Mouse (Mus musculus) heart, embryonic 15.5 days (tissue): ENCODE results near the gene Smoc1. TPM values are rescaled to one million over a fixed set of nuclear protein-coding genes. Genes with fewer than 3 reads are reported as not detected.

ENCODE experiments used
- ATAC-seq: fragments of 200-750 bp; cut with Nextera tagmentation; replicated peaks from 2 replicates; pipeline ENCODE4 v1.8.0; 2017; ENCODE audit warnings: low read depth, moderate TSS enrichment; ENCODE audit not compliant: insufficient number of reproducible peaks, insufficient read depth, low FRiP score
- H3K27ac ChIP-seq: fragments of 300-500 bp; sonication (generic); 2 replicates; pipeline ENCODE4 v1.5.1; 2015; ENCODE audit warnings: mild to moderate bottlenecking, inconsistent platforms
- H3K27me3 ChIP-seq: fragments of 300-500 bp; sonication (generic); 2 replicates; pipeline ENCODE4 v1.6.1; 2015; ENCODE audit warnings: inconsistent platforms
- H3K36me3 ChIP-seq: fragments of 300-500 bp; sonication (generic); 2 replicates; pipeline ENCODE4 v1.6.1; 2015; ENCODE audit warnings: mild to moderate bottlenecking, inconsistent platforms
- H3K4me1 ChIP-seq: fragments of 300-500 bp; sonication (generic); replicated peaks from 2 replicates; pipeline ENCODE4 v1.6.1; 2015; ENCODE audit warnings: inconsistent platforms
- H3K4me2 ChIP-seq: fragments of 300-500 bp; sonication (generic); 2 replicates; pipeline ENCODE4 v1.6.1; 2015; ENCODE audit warnings: inconsistent platforms, mild to moderate bottlenecking, moderate library complexity
- H3K4me3 ChIP-seq: fragments of 300-500 bp; sonication (generic); 2 replicates; pipeline ENCODE4 v1.5.1; 2015; ENCODE audit warnings: mild to moderate bottlenecking, inconsistent platforms
- H3K9ac ChIP-seq: fragments of 300-500 bp; sonication (generic); 2 replicates; pipeline ENCODE4 v1.6.1; 2015; ENCODE audit warnings: mild to moderate bottlenecking, inconsistent platforms
- H3K9me3 ChIP-seq: fragments of 300-500 bp; sonication (generic); replicated peaks from 2 replicates; pipeline ENCODE4 v1.6.1; 2016; ENCODE audit warnings: inconsistent platforms
- WGBS: fragments of 180-500 bp; shearing (Covaris S2); methylation state at CpG from one replicate; pipeline ENCODE4 v1.1.7; 2015; ENCODE audit warnings: mixed read lengths; 5-methylcytosine and 5-hydroxymethylcytosine counted together
- polyA plus RNA-seq: library from polyadenylated mRNA; unstranded; fragments of >200 nt; fragmentation: Nextera tagmentation; extraction: Ambion mirVana; gene quantifications from 2 replicates; pipeline ENCODE4 v1.2.1, GENCODE M21; 2015

Smoc1 gene
- polyA plus RNA-seq, 1 experiment from 2014 or later = 7.0 TPM

DNA sequence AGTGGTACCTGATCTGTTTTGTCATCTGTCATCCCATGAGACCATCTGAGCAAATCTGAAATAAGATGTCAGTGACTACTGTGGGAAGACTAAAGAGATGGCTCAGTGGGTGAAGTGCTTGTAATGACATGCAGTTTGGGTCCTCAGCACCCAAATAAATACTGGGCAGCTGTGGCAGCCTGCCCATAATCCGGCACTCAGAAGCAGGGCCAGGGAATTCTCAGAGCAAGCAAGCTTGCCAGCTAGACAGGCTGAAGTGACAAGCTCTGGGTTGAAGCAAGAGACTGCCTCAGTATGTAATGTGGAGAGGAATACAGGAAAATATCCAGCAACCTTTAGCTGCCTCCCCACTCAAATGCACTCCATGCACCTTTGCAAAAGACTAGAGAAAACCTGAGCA, 58.6 kb downstream of the Smoc1 start:
- Histone ChIP-seq H3K4me3 (no peak overlapping the region), H3K36me3 (no peaks in the 10 kb centered on the region), H3K9ac (no peak overlapping the region), H3K4me1 (no peaks in the 10 kb centered on the region), H3K9me3 (no peaks in the 10 kb centered on the region), H3K27me3 (no peaks in the 10 kb centered on the region; the same call in 1 of the 2 replicates), H3K27ac (no peak overlapping the region), H3K4me2 (no peak overlapping the region)
- 44% methylated on average over 1 of the region's 1 CpGs for WGBS
- ATAC-seq = no peak

DNA sequence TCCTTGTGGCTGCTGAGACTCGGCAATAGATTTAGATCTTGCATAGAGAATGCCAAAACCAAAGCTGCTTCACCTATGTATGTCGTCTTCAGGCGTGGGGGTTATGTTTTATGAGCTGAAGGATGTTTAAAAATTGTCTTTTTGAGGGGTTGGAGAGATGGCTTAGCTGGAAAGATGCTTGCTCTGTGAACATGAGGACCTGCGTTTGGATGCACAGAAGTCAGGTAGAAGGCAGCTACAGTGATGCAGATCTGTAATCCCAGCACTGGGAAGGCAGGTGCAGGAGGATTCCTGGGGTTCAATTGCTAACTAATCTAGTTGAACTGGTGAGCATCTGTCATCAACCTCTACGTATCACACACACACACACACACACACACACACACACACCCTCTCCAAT, 61.5 kb downstream of the Smoc1 start:
- H3K4me3 ChIP-seq = no peak overlapping the region
- no peak overlapping the region for H3K27ac ChIP-seq
- no peak overlapping the region for H3K4me2 ChIP-seq
- no peaks in the 10 kb centered on the region; the same call in 1 of the 2 replicates for H3K27me3 ChIP-seq
- ATAC-seq = no peak
- no peaks in the 10 kb centered on the region for H3K4me1 ChIP-seq
- no peaks in the 10 kb centered on the region for H3K36me3 ChIP-seq
- no peak overlapping the region for H3K9ac ChIP-seq
- H3K9me3 ChIP-seq = no peaks in the 10 kb centered on the region
- 66% methylated on average over 5 of the region's 5 CpGs for WGBS

DNA sequence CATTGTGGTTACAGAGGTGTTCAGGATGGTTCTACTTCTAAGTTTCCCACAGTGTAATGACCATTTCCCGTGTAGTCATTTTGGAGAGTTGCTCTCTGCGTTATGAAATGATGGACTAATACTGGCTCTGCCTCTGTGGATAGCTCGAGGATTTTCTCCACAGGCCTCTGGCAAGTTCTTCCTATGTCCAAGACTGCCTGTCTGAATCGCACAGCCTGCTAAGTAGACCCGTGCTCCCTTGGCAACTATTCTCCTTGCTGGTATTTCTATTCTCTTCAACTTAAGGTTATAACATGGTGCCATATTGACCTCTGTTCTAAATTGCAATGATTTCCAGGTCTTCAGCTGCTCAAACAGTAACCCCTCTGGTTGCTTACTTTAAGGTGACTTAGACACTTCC, 65.0 kb downstream of the Smoc1 start:
- ATAC-seq = no peak
- H3K9me3 ChIP-seq = no peaks in the 10 kb centered on the region
- no peak overlapping the region for H3K4me2 ChIP-seq
- H3K36me3 ChIP-seq = no peaks in the 10 kb centered on the region
- H3K27ac ChIP-seq = no peak overlapping the region
- no peak overlapping the region for H3K4me3 ChIP-seq
- no peak overlapping the region for H3K9ac ChIP-seq
- WGBS = 74% methylated on average over 5 of the region's 5 CpGs
- H3K27me3 ChIP-seq = no peaks in the 10 kb centered on the region; the same call in 1 of the 2 replicates
- H3K4me1 ChIP-seq = no peaks in the 10 kb centered on the region

DNA sequence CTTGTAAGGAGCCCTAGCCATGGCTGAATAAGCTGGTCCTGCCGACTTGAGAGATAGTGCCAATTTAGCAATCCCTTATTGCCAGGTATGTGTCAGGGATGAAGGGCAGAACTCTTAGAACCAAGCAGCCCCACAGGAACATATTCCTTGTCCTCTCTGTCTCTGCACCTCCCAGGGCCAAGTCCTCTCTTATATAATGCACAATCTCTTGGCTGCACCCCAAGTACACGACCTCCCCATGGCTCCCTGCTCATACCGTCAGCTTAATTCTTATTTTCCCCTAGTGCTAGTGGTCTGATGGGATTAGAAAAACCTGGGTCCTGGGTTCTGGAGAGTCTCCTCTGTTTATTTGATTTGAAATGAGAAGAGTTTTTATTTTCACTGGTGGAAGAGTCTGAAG, 66.0 kb downstream of the Smoc1 start:
- H3K9me3 ChIP-seq = no peaks in the 10 kb centered on the region
- no peak for ATAC-seq
- H3K9ac ChIP-seq = no peak overlapping the region
- 57% methylated on average over 3 of the region's 3 CpGs for WGBS
- no peak overlapping the region for H3K4me3 ChIP-seq
- H3K4me1 ChIP-seq = no peaks in the 10 kb centered on the region
- H3K27ac ChIP-seq = no peak overlapping the region
- no peak overlapping the region for H3K4me2 ChIP-seq
- no peaks in the 10 kb centered on the region; the same call in 1 of the 2 replicates for H3K27me3 ChIP-seq
- no peaks in the 10 kb centered on the region for H3K36me3 ChIP-seq

DNA sequence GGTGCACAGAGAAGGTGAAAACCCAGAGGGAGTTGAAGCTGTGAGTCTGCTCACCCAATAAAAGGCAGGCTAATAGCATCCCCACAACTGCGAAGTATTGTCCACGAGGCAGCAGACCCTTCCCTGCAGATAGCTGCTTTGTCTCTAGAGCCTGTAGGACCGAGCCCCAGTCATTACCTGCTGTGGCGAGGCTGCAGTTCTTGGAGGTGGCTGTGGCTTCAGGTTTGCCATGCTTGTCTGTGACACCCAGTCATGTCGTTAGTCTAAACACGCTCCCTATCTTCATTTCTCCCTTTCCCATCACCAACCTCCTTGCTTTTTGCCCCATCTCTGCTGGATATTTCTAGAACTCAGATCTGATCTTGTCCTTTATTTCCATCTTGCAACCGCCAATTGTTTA, 66.6 kb downstream of the Smoc1 start:
- Histone ChIP-seq H3K36me3 (no peaks in the 10 kb centered on the region), H3K9ac (no peak overlapping the region), H3K4me3 (no peak overlapping the region), H3K27me3 (no peaks in the 10 kb centered on the region), H3K4me2 (no peak overlapping the region), H3K4me1 (no peaks in the 10 kb centered on the region), H3K9me3 (no peaks in the 10 kb centered on the region), H3K27ac (no peak overlapping the region)
- 72% methylated on average over 7 of the region's 7 CpGs for WGBS
- ATAC-seq = no peak

DNA sequence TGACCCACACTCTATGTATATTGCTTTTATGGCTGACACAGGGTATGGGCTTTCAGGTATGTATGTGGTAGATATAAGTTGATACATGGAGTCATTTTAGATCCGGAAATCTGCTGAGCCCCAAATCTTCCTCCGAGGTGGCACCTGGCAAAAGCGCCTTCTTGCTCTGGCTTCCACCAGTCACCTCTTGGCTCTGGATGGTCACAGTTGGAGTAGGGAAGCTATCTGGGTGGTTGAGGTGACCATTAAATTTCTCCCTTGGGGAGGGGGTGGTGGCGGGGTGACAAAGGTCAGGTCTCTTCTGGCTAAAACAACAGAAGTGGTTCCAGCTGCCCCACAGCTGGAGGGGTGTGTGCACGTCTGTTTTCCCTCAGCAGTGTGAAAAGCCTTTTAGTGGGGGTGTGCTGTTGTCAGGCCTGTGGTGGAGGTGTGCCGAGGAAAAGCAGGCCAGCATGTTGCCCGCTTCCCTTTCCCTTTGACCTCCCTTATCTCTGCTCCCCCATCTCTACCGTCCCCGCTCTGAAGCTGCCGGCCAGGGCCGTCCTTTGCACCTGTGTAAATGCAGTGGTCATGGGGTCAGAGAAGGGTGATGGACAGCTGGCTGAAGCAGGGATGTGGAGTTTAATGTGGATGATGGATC, 68.3 kb downstream of the Smoc1 start:
- no peak for ATAC-seq
- H3K9ac ChIP-seq = no peak overlapping the region
- H3K9me3 ChIP-seq = no peaks in the 10 kb centered on the region
- no peak overlapping the region for H3K4me3 ChIP-seq
- WGBS = 30% methylated on average over 11 of the region's 11 CpGs
- H3K27me3 ChIP-seq = no peaks in the 10 kb centered on the region
- H3K36me3 ChIP-seq = no peaks in the 10 kb centered on the region
- no peaks in the 10 kb centered on the region for H3K4me1 ChIP-seq
- no peak overlapping the region for H3K27ac ChIP-seq
- H3K4me2 ChIP-seq = no peak overlapping the region

DNA sequence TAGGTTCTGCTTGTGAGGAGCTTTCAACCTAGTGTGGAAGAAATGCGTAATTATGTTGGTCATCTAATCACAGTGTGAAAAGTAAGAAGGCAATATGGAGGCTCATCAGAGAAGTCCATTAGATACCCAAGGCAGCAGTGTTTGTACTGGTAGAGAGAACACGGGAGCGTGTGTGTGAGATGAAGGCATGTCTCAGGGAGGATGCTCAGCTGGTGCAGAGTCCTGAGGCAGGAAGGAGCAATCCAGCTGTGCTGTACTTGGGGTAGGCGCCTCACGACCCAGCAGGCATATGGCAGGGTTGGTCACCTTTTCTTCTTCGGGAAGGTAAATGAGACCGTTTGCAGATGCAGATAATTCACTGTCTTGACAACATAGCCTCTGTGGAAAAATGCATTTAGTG, 70.7 kb downstream of the Smoc1 start:
- no peak overlapping the region for H3K4me3 ChIP-seq
- no peak for ATAC-seq
- 82% methylated on average over 7 of the region's 7 CpGs for WGBS

DNA sequence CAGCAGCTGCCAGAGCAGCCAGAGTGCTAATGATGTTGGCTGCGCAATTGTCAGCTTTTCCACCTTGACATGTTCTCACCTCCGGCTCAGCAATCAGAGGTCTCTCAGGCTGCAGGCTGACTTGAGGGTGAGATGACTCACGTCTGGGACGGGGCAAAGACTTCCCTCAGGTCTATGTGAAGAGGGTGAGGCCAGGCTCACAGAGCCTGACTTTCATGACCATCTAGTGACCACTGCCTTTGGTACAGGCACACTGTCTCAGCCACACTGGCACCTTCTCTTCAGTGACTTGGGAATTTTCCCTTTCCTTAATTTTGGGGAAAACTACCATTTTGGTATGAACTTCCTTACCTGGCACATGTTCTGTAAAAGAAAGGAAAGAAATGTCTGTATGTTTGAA, 71.1 kb downstream of the Smoc1 start:
- Histone ChIP-seq H3K9ac (no peak overlapping the region), H3K4me1 (no peaks in the 10 kb centered on the region), H3K36me3 (no peaks in the 10 kb centered on the region), H3K9me3 (no peaks in the 10 kb centered on the region), H3K27me3 (no peaks in the 10 kb centered on the region), H3K27ac (no peak overlapping the region), H3K4me2 (no peak overlapping the region), H3K4me3 (no peak overlapping the region)
- 43% methylated on average over 4 of the region's 4 CpGs for WGBS
- ATAC-seq = no peak

More for the DNA sequence above, 70.7 kb downstream of the Smoc1 start:
- Histone ChIP-seq H3K36me3 (no peaks in the 10 kb centered on the region), H3K9ac (no peak overlapping the region), H3K27ac (no peak overlapping the region), H3K27me3 (no peaks in the 10 kb centered on the region), H3K9me3 (no peaks in the 10 kb centered on the region), H3K4me1 (no peaks in the 10 kb centered on the region), H3K4me2 (no peak overlapping the region)

DNA sequence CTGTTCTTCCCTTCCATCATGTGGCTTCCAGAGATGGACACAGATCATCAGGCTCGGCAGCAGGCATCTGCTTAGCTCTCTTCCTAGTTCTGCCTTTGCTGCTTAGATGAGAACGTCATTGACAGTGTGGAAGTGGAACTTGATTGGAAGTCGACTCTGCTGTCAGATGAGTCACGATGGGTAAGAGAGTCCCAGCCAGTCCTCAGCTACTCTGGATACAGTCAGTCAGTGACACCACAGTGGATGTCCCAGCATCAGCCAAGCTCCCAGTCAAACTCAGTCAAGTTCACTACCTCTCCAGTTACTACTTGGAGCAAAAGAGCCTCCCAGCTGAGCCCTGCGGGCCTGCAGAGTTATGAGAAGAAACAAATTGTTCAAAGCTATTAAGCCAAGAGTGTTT, 72.6 kb downstream of the Smoc1 start:
- Histone ChIP-seq H3K27me3 (no peaks in the 10 kb centered on the region), H3K9me3 (no peaks in the 10 kb centered on the region), H3K27ac (no peak overlapping the region), H3K4me3 (no peak overlapping the region), H3K4me1 (no peaks in the 10 kb centered on the region), H3K4me2 (no peak overlapping the region), H3K9ac (no peak overlapping the region), H3K36me3 (no peaks in the 10 kb centered on the region)
- 55% methylated on average over 5 of the region's 5 CpGs for WGBS
- no peak for ATAC-seq

DNA sequence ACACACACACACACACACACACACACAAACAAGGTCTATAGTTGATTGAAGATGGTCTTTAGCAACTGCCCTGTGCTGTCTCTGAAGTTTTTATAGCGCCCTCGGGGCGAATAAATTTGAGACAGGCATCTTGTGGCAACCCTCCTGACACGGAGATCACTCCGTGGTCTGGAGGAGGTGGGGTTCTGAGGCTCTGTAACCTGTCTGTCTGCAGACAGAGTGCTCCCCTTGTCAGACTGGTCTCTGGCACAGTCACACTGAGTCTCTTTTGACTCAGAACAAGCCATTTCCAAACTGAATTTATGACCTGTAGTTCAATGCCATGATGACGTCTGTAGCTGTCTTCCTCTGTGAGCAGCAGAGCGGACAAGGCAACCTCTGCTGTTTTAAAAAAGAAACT, 75.1 kb downstream of the Smoc1 start:
- no peak overlapping the region for H3K4me2 ChIP-seq
- H3K9ac ChIP-seq = no peak overlapping the region
- no peaks in the 10 kb centered on the region for H3K27me3 ChIP-seq
- 79% methylated on average over 7 of the region's 7 CpGs for WGBS
- H3K4me1 ChIP-seq = no peaks in the 10 kb centered on the region
- no peak for ATAC-seq
- no peaks in the 10 kb centered on the region for H3K36me3 ChIP-seq
- H3K27ac ChIP-seq = no peak overlapping the region
- no peaks in the 10 kb centered on the region for H3K9me3 ChIP-seq
- no peak overlapping the region for H3K4me3 ChIP-seq

DNA sequence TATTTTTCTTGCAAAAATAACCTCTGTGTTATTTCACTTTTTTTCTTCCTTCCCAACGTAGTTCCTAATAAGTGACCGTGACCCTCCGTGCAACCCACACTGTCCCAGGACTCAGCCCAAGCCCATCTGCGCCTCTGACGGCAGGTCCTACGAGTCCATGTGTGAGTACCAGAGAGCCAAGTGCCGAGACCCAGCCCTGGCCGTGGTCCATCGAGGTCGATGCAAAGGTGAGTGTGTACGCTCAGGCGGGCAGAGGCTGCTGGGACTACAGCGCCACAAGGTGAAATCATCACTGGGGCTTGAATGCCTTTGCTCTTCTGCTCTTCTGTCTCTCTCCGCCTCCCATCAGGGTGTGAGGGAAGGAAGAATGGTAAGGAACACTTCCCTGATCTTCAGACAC, 77.9 kb downstream of the Smoc1 start:
- Histone ChIP-seq H3K9ac (no peak overlapping the region), H3K4me1 (peaks cover 8% of the 10 kb centered on the region), H3K4me2 (no peak overlapping the region), H3K27me3 (no peaks in the 10 kb centered on the region), H3K36me3 (no peaks in the 10 kb centered on the region), H3K9me3 (no peaks in the 10 kb centered on the region), H3K27ac (no peak overlapping the region), H3K4me3 (no peak overlapping the region)
- 87% methylated on average over 14 of the region's 14 CpGs for WGBS
- ATAC-seq = no peak
